Mouse (Mus musculus) midbrain, postnatal 0 days (tissue): ENCODE data around the gene Usp19. TPM values are rescaled to one million over a fixed set of nuclear protein-coding genes. Genes with fewer than 3 reads are reported as not detected.

Experiments used
- ATAC-seq: fragments of 200-750 bp; cut with Nextera tagmentation; 2 replicates; pipeline ENCODE4 v1.8.0; 2017; ENCODE audit warnings: moderate number of reproducible peaks, mild to moderate bottlenecking, moderate TSS enrichment, moderate library complexity; ENCODE audit not compliant: low FRiP score
- DNase-seq: peaks from one replicate; pipeline ENCODE4 v3.0.0-alpha.2; 2015; ENCODE audit warnings: low spot score
- H3K27ac ChIP-seq: fragments of 300-500 bp; sonication (generic); 2 replicates; pipeline ENCODE4 v1.5.1; 2014; ENCODE audit warnings: low read depth, mild to moderate bottlenecking, low read length, mixed read lengths
- H3K27me3 ChIP-seq: fragments of 300-500 bp; sonication (generic); 2 replicates; pipeline ENCODE4 v1.6.1; 2014; ENCODE audit warnings: low read length, control low read depth, mixed read lengths; ENCODE audit not compliant: insufficient read depth
- H3K36me3 ChIP-seq: fragments of 300-500 bp; sonication (generic); 2 replicates; pipeline ENCODE4 v1.6.1; 2014; ENCODE audit warnings: low read length, control low read depth, mixed read lengths; ENCODE audit not compliant: insufficient read depth
- H3K4me1 ChIP-seq: fragments of 300-500 bp; sonication (generic); 2 replicates; pipeline ENCODE4 v1.6.1; 2014; ENCODE audit warnings: mild to moderate bottlenecking, control low read depth, antibody characterized with exemption, low read length, mixed read lengths; ENCODE audit not compliant: insufficient read depth
- H3K4me2 ChIP-seq: fragments of 300-500 bp; sonication (generic); 2 replicates; pipeline ENCODE4 v1.6.1; 2014; ENCODE audit warnings: low read depth, mild to moderate bottlenecking, low read length, mixed read lengths; ENCODE audit not compliant: poor library complexity, severe bottlenecking
- H3K4me3 ChIP-seq: fragments of 300-500 bp; sonication (generic); 2 replicates; pipeline ENCODE4 v1.5.1; 2014; ENCODE audit warnings: low read depth, mild to moderate bottlenecking, low read length, moderate library complexity
- H3K9ac ChIP-seq: fragments of 300-500 bp; sonication (generic); replicated peaks from 2 replicates; pipeline ENCODE4 v1.6.1; 2014; ENCODE audit warnings: mild to moderate bottlenecking, low read length, moderate library complexity, mixed read lengths; ENCODE audit not compliant: poor library complexity, severe bottlenecking
- H3K9me3 ChIP-seq: fragments of 300-500 bp; sonication (generic); 2 replicates; pipeline ENCODE4 v1.6.1; 2016; ENCODE audit warnings: low read length, control low read depth
- CTCF ChIP-seq: IDR thresholded peaks from 2 replicates; pipeline ENCODE4 v1.5.1; 2016; ENCODE audit warnings: antibody characterized with exemption, mild to moderate bottlenecking
- WGBS: fragments of 180-500 bp; shearing (Covaris S2); extraction: QIAGEN DNeasy Blood & Tissue Kit; methylation state at CpG from one replicate; pipeline ENCODE4 v1.1.7; 2014; 5-methylcytosine and 5-hydroxymethylcytosine counted together
- polyA plus RNA-seq: library from polyadenylated mRNA; unstranded; fragments of >200 nt; fragmentation: Nextera tagmentation; extraction: Ambion mirVana; gene quantifications from 2 replicates; pipeline ENCODE4 v1.2.1, GENCODE M21; 2015
- total RNA-seq: library from RNA; depleted of rRNA; stranded (reverse); fragments of >200 nt; gene quantifications from 2 replicates; pipeline ENCODE4 v1.2.3, GENCODE M21; 2014; rRNA removed

Gene Usp19
- total RNA-seq, result 86.5 and 113 TPM in 2 replicates
- polyA plus RNA-seq, result 48.2 and 50.7 TPM in 2 replicates

GRCm38 (mm10) chr9:108490559-108491285 is at the start of gene Usp19:
Gene Usp19 (plus strand): TSS chr9:108490602.
- H3K4me3 ChIP-seq, result peak within 1 kb of the TSS; percentile 96
- H3K4me2 ChIP-seq, result peak within 1 kb of the TSS; percentile 57
- peak; percentile 93 for ATAC-seq
- H3K9ac ChIP-seq, result peak within 1 kb of the TSS; percentile 84
- 0 out of 2 replicates have a peak, but pooled peaks cover 9% of the 10 kb centered on the region for H3K4me1 ChIP-seq
- peaks cover 32% of the 10 kb centered on the region for H3K36me3 ChIP-seq
- peak; percentile 98 for DNase-seq
- under 1% methylated on average over 67 of the region's 69 CpGs for WGBS
- H3K9me3 ChIP-seq, result no peaks in the 10 kb centered on the region
- no peaks in the 10 kb centered on the region for H3K27me3 ChIP-seq
- no peak for TF ChIP-seq CTCF
- peak within 1 kb of the TSS; percentile 97 for H3K27ac ChIP-seq

DNA sequence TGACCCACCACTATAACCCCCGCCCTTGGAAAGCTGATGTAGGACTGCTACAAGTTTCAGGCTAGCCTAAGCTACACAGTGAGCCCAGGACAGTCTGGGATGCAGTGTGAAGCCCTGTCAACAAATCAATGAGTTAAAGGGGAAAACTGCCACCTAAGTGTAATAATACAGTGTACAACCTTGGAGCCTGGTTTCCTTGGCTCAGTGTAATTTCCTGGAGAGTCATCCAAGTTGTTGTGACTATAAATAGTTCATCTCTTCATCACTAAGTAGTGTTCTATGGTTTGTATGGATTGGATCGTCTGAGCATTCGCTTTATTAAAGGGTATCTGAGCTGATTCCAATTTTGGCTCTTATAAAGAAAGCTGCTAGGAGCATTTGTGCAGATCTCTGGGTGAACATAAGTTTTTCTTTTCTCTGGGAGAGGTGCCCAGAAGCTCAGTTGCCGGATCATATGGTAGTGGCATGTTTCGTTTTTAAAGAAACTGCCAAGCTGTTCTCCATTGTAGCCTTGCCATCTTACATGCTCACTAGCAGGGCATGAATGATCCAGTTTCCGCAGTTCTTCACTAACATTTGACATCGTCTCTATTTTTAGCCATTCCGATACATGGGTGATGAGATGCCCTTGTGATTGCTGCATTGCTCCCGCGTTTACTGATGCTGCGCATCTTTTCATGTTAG is 49.0 kb upstream of the Usp19 start:
- no peaks in the 10 kb centered on the region for H3K36me3 ChIP-seq
- H3K9me3 ChIP-seq, result no peaks in the 10 kb centered on the region
- no peak for TF ChIP-seq CTCF
- 87% methylated on average over 11 of the region's 11 CpGs for WGBS
- no peak overlapping the region for H3K4me2 ChIP-seq
- ATAC-seq, result no peak
- no peak overlapping the region for H3K4me3 ChIP-seq
- DNase-seq, result peak; percentile 17
- H3K27ac ChIP-seq, result no peak overlapping the region
- H3K4me1 ChIP-seq, result no peaks in the 10 kb centered on the region
- no peak overlapping the region for H3K9ac ChIP-seq
- H3K27me3 ChIP-seq, result no peaks in the 10 kb centered on the region

- no peak for TF ChIP-seq CTCF
- no peaks in the 10 kb centered on the region for H3K9me3 ChIP-seq
- no peak overlapping the region for H3K4me2 ChIP-seq
- ATAC-seq, result no peak
- peaks cover 17% of the 10 kb centered on the region for H3K36me3 ChIP-seq
- no peaks in the 10 kb centered on the region for H3K27me3 ChIP-seq
- peaks cover 7% of the 10 kb centered on the region for H3K4me1 ChIP-seq
- no peak overlapping the region for H3K9ac ChIP-seq
- H3K4me3 ChIP-seq, result no peak overlapping the region
- DNase-seq, result no peak
- H3K27ac ChIP-seq, result no peak overlapping the region
- 69% methylated on average over 9 of the region's 9 CpGs for WGBS
Observed at GRCm38 (mm10) chr9:108445125-108445524, 45.3 kb upstream of the Usp19 start.

GRCm38 (mm10) chr9:108449860-108450259 is 40.5 kb upstream of the Usp19 start:
- Histone ChIP-seq H3K4me1 (peaks cover 29% of the 10 kb centered on the region), H3K36me3 (peaks cover 17% of the 10 kb centered on the region), H3K4me3 (peak overlapping the region; percentile 15), H3K27me3 (no peaks in the 10 kb centered on the region), H3K27ac (peak overlapping the region; percentile 82), H3K9ac (no peak overlapping the region; the same call in 1 of the 2 replicates), H3K9me3 (no peaks in the 10 kb centered on the region), H3K4me2 (peak overlapping the region; percentile 73)
- 11% methylated on average over 4 of the region's 4 CpGs for WGBS
- peak; percentile 22; the same call in 1 of the 2 replicates for ATAC-seq
- DNase-seq, result peak; percentile 79
- TF ChIP-seq CTCF, result no peak

- no peaks in the 10 kb centered on the region for H3K9me3 ChIP-seq
- no peaks in the 10 kb centered on the region for H3K27me3 ChIP-seq
- peak overlapping the region; percentile 75 for H3K4me3 ChIP-seq
- H3K4me2 ChIP-seq, result peak overlapping the region; percentile 73
- H3K9ac ChIP-seq, result peak overlapping the region; percentile 29
- H3K4me1 ChIP-seq, result peaks cover 29% of the 10 kb centered on the region
- WGBS, result 37% methylated on average over 21 of the region's 21 CpGs
- H3K27ac ChIP-seq, result peak overlapping the region; percentile 82
- peaks cover 17% of the 10 kb centered on the region for H3K36me3 ChIP-seq
- peak; percentile 8; the same call in 1 of the 2 replicates for TF ChIP-seq CTCF
- ATAC-seq (peak; percentile 35), DNase-seq (peak; percentile 76)
Observed at GRCm38 (mm10) chr9:108450292-108451169, 39.9 kb upstream of the Usp19 start.
